Mouse (Mus musculus): ENCODE measurements at regions not wholly inside any gene's neighbourhood (a gene's known extent, or its start where the extent isn't known, plus 50 kb on each side); places are given as distances from the start of the nearest gene placed in this dataset.

DNA sequence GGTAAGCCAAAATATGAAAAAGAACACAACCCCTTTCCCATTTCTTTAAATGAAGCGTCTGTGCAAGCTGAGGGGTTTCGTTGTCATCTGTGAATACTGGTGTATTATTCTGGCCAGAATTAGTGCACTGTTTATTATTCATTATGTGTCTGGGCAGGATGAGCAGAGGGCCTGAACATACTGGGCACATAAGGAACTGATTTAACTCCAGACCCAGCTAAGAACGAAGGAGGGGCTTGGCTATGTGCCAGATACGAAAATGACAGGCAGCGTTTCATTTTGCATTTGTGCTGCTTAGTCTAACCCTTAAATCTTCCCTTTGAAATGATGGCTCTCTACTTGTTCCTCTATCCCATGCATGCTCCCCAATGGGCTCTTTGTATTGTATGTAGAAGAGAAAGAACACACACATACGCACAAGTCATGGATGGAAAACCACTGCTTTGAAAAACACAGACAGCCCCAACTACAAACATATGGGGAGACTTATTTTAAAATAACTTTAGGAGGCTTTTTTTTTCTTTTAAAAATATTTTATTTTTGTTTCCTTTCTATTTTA is 213.4 kb upstream of the Dcn start:
- DNase-seq = no peak

DNA sequence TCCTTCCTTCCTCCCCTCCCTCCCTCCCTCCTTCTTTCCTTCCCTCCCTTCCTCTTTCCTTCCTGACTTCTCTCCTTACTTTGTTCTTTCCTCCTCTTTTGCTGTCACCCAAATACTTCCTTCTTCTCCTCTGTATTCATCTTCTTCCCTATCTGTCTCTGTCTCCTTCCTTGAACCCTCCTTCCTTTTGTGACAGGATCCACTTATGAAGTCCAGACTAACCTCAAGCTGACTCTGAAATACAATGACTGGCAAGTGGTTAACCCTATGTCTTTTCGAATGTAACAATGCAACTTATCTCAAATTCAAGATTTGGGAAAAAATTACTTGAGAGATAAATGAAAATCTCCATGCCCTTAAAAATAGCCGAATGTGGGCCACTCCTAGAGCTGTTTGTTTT is 197.0 kb upstream of the Dcn start:
- DNase-seq = no peak

DNA sequence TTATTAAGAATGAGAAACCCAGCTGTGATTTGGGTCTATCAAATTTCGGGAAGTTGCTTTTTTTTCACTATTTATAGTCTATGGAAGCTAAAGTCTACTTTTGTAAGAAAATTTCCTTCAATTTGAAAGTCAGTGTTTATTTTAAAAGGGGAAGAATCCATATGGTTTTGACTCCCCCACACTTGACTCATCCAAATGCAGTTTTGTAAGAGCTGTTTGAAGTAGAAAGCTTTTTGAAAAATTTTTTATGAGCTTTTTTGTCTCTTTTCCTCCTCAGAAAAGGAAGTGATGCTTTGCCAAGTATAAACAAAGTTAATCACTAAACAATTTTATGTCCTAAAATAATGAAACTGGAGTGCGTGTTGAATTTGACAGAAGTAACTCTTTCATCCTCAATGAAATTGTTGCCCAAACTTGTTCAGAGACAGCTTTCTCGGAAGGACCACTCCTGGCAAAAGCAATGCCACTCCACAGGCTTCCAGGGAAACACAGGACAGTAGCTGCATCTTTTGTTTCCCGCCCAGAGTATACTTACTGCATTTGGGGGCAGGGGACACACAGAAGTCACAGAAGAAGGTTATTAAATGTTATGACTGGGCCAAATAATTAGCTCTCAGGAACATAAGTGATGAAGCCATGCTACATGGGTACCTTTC is 196.4 kb upstream of the Dcn start:
- no peak for DNase-seq

DNA sequence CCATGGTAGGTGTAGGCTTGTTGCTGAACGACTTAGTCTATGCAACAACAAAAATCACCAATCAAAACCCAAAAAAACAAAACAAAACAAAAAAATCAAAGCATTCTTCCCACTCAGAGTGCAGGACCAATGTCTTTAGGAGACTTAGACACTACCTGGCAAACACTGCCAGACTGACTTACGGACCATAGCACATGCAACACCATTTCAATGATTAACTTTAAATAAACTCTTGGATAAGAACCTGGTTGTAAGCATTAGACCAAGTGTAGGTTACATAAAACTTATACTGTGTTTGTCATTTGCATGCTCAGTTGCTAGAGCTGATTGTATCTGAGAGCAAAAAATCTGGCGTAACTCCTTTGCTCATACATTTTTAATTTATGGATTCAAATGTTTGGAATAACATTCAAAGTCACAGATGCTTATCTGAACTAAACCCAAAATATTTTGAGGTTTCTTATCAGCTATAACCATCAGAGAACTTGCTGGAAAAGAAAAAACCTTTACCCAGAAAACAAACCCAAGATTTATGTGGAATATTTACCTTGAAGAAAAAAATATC is 174.5 kb upstream of the Dcn start:
- DNase-seq = no peak

DNA sequence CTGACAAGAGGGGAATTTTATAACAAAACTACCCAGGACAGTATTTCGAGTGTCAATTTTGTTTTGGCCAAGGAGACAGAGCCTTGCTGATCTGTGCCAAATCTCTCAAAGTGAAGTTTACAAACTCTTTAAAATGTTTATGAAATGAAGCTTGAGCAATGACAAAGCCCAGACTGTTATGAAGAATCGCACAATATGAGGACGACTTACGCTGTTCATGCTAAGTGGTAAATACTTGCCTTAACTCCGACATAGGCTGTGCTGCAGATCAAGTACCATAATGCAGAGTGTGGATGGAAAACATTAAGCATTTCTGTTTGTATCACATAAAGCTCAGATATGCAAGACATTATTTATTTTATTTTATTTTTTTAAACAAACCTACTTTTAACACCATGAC is 169.8 kb upstream of the Dcn start:
- DNase-seq = no peak

DNA sequence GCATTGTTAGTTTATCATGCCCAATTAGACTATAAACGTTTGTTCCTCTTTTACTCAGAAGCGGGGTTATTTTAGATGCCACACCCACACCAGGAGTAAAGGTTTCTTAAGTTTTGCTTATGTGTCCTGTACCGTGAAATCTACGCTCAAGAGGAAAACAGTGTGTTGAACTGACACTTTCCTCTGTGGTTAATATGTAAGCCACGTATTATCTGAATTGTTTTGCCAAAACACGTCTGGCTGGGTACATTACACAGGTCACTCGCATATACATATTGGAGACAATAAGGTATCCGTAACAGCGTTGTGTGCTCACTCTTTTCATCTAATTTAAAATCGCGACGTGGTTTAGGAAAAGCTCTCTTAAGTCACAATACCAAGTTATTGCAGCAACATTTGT is 166.9 kb upstream of the Dcn start:
- DNase-seq = peak in 1 of 2 experiments; percentile 54

DNA sequence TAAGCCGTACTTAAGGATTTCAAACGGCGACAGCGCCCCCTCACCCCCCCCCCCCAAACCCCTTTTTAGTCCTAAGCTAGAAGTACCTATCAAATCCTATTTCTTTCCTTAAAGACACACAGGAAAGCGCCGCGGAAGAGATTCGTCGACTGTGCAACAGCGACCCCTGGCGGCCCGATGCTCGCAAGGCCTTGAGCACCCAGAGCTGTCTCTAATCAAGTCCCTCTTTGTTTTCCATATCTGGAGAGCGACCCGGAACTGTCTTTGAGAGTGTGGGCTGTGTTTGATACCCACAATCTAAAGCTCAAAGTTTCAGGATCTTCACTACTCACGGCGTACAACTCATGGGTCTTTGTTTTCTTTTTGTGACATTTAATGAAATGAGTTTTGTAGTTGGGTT is 166.4 kb upstream of the Dcn start:
- peak; percentile 97 to 98 for DNase-seq

DNA sequence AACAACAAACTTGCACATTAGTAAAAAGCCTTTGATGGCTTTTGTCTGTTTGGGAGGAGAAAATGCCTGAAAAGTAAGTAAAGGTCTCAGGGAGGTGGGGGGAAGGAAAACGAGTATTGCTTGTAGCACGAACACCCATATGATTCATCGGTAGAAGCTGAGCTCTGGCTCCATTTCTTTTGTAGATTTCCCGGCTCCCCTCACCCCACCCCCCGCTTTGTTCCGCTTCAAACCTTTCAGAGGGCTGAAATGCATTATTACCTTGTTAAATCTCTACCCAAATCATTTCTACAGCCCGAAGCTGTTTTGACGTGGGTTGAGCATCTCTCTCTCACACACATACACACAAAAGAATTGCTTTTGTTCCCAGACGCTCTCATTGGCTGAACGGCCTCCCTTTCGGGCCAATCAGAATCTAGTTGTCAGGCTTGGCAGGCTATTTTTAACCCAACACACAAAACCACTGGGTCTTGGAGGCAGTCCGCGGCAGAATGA is 166.0 kb upstream of the Dcn start:
- DNase-seq = peak; percentile 84 to 94

DNA sequence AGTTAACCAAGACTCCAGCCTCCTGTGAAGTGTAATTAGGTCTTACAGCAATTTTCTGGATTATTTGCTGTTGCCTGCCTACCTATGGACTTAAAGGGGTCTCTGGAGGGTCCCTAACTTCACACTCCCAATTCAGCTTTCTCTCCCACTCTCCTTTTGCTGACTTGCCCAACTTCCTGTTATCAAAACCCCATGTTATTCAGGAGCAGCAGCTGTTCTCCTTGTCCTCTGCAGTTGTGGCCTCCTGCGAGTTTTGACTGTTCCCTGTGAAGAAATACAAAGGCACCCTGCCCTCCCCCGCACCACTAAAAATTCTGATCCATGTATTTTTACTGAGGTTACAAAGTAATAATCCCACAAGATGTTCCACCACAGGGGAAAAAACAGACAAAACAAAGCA is 146.8 kb upstream of the Dcn start:
- DNase-seq = no peak

DNA sequence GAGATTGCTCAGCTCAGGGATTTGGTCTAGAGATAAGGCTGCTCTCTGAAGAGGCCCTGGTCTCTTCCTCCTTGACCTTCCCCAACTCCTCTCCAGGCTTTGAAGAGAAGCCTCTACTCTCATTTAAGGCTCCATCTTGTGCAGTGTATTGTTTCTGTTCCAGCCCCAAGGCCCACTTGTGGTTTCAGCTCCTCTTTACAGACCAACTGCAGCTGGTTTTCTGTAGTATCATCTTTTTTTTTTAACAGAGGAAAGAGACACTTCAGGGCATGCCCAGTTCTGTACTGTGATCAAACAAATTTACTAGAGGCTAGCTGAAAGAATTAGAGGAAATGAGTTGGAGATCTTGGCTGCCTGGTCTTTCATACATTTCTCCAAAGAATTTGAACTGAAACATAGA is 145.4 kb upstream of the Dcn start:
- DNase-seq = no peak

DNA sequence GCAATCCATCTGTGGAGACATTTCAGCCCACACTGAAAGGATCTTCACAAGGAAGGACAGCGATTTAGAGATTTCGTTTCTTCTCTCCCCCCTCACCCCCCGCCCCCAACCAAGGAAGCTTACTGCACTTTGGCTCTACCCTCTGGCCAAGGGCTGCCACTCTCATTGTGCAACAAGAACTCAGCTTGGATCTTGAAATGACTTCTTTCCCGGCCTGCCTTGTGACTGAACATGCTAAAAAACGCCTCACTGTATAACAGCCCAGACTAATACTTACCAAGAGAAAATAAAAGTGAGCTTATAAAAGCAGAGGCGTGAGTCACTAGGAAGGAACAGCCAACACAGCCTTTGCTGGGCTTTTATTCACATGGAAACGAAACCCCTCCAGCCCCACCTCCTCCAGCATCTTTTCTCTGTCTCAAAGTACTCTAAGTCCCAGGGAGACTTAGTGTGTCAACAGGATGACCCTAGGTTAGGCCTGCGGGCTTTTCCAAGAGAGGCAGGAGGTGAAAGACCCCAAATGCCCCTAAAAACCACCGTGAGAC is 144.7 kb upstream of the Dcn start:
- no peak for DNase-seq

DNA sequence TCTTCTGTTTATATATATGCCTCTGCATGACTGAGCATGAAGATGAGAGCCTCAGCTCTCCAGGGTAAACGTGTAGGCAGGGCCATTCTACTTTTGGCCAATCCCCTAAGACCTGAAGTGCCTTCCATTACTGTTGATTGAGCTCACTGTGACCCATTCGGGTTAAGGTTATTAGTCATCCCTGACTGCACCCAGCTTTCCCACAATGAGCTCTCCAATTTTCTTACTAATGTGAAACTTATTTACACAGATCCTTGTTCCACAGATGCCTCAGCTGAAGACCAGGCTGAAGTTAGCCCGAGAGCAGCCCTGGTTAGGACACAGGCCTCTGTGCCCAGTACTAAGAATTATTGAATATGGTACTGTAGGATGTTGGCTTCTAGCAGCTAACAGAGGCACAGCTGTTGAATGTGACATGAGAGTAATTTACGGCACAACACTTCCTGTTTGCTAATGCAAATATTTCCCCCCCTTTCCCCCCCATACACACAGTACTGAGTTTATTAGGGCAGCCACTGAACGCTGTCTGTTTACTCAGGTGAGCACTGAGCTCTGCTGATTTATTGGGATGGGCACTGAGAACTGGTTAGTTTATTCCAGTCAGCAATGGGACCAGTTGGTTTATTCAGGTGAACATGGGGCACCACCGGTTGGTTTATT is 141.2 kb upstream of the Dcn start:
- DNase-seq = no peak

DNA sequence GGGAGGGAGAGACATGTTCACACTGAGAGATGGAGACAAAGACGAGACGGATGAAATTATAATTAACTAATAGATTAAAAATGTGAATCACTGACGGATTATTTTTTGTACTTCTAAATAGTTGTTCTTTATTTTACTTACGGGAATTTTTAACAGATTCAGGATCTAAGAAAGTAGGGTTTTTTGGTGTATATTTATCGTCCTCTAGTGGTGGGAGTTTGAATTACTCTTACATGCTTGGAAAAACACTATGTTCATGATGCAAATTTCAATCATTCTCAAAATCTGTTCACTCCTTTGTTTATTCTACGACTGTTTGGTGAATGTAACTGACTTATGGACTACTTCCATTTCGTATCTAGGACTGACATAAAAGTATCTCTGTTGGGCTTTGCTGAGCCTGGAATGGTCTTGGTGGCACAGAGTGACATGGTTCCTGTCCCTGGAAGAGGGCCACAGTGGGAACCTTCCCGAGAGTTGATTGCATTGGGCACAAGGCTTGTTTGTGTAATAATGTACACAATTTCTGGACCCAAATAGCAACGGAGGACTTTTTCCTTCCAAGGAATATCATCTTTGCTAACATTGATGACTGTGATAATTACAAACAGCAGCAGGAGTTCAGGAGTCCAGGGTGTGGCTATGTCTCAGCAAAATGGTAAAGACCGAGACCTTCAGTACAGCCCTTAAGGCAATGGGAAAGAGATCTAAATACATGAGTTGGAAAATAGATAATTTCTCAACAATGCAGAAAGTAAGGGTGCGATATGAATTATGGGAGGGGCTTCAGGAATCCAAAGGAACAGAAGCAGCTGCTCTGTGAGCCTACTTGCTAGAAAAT is 139.3 kb upstream of the Dcn start:
- no peak for DNase-seq

DNA sequence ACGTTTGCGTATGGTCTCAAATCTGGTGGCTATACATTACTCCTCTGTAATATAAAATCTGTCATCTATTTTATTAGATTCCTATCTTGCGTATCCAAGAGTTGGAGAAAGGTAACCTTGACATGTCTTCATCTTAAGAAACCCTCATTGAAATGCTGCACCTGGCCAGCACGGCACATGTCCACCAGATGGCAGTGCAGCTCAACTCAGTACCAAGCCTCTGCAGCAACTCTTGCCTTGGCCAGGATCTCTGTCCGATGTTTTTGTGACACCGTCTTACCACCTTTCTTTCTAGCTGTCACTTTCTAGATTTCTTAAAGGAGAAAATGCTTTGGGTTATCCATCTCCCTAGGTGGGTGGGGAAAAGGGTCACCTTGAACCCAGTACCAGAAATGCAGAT is 134.1 kb upstream of the Dcn start:
- peak; percentile 81 to 85 for DNase-seq

DNA sequence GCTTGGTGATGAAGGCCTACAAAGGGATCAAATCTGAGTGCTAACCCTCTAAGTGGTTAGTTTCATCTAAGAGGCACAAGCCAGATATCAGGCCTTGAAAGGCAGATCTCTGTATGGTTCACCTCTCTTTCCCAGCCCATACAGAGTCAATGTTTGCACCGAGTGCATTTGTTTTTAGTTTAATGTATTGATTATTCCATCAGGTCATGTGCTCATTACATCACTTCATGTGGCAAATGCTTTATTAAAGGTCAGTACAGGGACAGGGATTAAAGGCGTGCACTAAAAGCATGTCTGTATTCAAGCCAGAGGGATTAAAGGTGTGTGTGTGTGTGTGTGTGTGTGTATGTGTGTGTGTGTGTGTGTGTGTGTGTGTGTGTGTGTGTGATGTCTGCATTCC is 132.5 kb upstream of the Dcn start:
- DNase-seq = no peak

DNA sequence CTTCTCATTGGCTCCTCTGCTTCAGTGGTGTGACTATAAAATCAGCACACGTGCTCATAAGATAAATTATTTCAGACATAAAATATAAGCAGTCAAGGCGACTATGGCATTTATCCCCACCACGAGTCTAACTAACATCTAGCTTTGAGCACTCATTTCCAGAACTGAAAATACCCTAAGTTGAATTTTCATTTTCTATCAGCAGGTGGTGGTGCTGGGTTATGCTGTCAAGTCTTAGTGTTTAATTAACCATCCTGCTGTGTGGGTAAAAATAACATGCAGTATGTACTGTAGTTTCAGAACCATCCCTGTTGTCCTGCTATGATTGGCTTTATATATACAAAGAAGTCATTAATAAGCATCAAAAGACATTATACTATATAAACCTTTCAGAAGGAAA is 110.8 kb upstream of the Dcn start:
- DNase-seq = no peak

DNA sequence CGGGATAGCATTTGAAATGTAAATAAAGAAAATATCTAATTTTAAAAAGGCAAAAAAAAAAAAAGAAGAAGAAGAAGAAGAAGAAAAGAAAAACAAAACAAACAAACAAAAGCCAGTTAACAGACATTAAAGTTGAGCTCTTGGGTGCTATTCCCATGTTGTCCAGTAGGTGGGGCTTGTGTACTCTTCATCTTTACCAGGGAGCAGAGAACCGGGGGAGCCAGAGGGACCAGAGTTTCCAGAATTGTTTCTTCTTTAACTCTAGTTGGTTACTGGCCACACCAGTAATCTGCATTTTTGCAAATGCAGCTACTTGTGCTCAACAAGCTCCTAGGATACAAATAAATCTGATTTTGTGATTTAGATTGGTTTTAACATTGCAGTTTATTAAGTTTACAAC is 103.6 kb upstream of the Dcn start:
- DNase-seq = peak; percentile 52 to 59

DNA sequence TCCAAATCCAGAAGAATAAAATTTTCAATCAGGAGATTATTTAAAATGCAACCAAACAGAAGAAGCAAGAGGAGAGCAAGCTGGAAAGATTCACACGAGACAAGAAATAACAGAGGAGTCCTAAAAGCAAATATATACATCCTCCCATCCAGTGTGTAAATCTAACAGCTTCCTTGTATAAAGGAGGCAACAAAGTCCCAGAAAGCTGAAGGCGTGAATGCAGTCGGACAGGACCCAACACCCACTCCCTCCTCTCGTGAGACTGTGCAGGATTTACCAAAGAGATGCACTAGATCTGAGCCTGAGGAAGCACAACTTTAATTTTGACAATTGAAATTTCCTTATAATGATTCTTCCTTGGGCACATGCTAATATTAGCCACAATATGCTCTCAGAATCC is 103.0 kb upstream of the Dcn start:
- no peak for DNase-seq

DNA sequence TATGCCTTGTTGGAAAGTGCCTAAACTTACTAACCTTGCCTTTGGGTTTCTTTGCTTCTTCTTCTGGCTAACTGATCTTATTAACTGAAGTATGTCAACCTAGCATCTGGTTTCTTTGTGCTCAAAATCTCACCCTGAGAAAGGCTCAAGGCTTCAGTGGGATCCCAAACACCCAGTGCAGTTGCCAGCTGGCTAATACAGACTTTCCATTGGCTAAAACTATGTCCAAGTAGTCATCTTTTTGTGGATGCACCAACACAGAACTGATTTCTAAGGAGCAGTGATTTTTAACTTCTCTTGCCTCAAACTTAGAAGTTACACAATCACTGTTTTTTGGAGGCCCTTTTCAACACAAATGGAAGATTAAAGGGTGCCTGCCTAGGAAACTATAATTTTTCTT is 97.8 kb upstream of the Dcn start:
- no peak for DNase-seq

DNA sequence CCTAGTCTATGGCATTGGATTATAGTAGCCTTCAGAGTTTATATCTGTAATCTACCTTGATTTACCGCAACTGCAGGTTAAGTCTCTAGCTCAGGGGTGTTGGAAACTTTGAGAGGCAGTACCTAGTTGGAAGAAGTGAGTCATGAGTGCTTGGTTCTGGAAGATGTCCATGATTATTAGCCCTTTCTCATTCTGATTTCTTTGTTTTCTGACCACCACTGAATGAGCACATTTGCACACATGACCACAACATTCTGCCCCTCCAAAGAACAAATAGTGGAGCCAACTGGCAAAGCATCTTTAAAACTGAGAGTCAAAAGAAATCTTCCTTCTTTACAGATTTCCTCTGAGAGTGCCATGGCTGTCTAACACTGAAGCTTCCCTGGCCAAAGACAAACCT is 95.5 kb upstream of the Dcn start:
- no peak for DNase-seq

DNA sequence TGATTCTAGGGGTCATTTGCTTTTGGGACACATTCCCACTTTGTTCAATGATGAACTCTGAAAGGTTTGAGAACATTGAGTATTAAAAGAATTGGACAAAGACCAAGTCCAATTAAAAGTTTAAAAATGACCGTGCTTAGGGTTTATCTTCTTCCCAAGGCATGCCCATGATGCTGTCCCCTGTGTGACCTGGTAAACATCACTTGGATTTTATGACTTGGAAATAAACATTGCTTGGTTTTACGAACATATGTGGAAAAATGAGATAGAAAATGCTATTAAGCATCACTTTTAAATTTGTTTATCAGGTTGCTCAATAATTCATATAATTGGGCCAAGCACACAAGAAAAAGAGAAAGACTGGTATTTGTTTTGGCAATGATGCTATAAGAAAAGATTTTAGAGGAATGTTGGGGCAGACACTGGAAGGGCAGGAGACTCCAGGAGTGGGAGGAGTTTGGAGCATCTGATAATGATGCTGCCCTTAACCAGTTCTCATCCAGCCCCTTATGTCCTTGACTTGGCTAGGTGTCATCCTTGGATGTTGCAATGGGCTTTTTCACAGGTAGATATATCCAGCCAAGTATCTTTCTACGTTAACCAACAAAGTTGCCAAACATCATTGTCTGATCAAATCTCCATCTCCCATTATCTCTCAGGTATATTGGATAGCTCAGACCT is 92.1 kb upstream of the Dcn start:
- DNase-seq = no peak
